Mouse (Mus musculus): ENCODE results near the gene Abca4.

DNA sequence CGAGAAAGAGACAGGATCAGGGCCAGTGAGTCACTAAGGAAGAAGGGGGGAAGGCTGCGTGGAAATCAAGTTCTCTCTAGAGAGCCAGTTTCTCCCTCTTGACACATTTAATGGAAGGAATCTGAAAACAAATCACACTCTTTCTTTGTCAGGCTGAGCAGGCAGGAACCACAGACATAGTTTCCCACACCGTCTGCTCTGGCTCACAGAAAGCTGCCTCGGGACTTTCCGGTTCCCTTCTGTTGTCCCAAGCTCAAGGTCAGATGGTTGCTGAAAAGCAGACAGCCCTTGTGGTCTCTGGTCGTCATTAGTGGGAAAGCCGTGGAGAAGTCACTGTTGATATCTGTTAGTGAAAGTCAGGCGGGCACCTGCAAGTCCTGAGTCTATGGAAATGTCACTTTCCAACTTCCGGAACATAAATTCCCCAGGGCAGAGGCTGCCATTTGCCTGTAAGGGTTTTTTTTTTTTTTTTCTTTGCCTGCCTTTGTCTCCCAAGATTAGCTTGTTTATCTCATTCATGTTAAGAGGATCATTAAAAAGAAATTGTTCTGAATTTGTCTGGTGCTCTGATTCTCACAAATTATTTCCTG, 10.9 kb upstream of the Abca4 start:
- TF ChIP-seq POLR2A (IDR thresholded peaks at IDR 0.05; ENCODE audit: insufficient read length, low read depth) (no peak), TCF12 (IDR thresholded peaks at IDR 0.05; ENCODE audit: insufficient read depth, poor library complexity, severe bottlenecking) (no peak)

Data from myocyte (in vitro differentiated cells).